Mouse (Mus musculus) embryo, embryonic 10.5 days (tissue): Measurements from ENCODE around the gene Slc39a13.
"Not testable (repeated sequence)": the region's sequence is repeated elsewhere in the genome, so short reads cannot be mapped to it uniquely, and the experiment has no call there.

Experiments
- DNase-seq: peaks from one replicate; pipeline ENCODE4 v3.0.0-alpha.2; 2015; ENCODE audit warnings: low spot score

Gene Slc39a13

GRCm38 (mm10) chr2:91064211-91064610, 6.0 kb downstream of the Slc39a13 start:
- DNase-seq, result no peak

GRCm38 (mm10) chr2:91062779-91063606, 7.2 kb downstream of the Slc39a13 start:
- DNase-seq, result no peak

DNA sequence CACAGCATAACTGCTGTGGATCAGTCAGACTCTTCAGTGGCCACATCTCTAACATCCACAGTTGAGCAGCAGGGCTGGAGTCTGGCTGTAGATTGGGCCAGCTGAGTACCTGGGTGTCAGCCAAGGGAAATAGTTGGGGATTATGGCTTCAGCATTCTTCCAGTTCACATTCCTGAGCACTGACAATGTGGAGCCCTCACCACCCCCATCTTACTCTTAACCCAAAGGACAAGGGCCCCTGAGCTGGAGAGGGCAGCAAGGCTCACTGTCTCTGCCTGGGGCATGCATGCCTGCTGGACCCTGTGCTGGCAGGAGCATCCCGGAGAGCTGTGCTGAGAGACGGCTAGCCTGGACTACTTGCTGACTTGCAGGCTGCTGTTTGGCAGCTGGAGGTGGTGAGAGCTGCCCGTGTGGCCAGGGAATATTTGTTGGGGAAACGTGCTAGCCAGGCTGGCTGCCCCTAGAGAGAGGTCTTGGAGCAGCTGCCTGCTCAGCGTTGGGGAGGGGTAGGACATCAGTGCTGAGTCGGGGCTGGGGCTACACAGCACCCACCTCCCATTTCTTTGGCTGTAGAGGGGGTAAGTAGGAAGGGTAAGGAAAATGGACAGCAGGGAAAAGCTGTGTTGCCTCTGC, 8.3 kb downstream of the Slc39a13 start:
- no peak for DNase-seq

- peak; percentile 70 for DNase-seq
Observed at GRCm38 (mm10) chr2:91060544-91061355, 9.5 kb downstream of the Slc39a13 start.

GRCm38 (mm10) chr2:91059376-91059775, 10.8 kb downstream of the Slc39a13 start:
- no peak for DNase-seq

GRCm38 (mm10) chr2:91058435-91058834, 11.8 kb downstream of the Slc39a13 start:
- no peak for DNase-seq

DNA sequence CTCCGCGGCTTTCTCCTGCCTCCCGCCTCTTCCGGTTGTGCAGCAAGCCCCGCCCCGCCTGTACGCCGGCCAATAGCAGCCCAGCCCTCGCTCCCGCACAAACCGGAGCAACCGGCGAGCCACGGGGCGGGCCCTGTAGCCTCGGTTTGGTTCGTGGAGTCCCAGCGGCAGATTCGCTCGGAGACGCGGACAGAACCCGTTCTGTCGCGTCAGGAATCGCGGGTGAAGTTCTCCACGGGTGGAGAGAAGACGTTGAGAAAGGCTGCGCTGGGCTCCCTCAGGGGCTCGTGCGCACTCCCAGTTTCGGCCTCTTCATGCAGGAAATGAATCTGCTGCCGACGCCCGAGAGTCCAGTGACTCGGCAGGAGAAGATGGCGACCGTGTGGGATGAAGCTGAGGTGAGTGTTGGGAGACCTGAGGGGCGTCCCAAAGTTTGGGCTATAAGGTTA, 16.3 kb downstream of the Slc39a13 start, which contains the start of gene Psmc3:
Psmc3 (plus strand) TSS at position 76 of the 449 bp plus-strand sequence.
- DNase-seq, result peak; percentile 97

- DNase-seq, result no peak
Observed at GRCm38 (mm10) chr2:91053181-91053933, 16.9 kb downstream of the Slc39a13 start.

DNA sequence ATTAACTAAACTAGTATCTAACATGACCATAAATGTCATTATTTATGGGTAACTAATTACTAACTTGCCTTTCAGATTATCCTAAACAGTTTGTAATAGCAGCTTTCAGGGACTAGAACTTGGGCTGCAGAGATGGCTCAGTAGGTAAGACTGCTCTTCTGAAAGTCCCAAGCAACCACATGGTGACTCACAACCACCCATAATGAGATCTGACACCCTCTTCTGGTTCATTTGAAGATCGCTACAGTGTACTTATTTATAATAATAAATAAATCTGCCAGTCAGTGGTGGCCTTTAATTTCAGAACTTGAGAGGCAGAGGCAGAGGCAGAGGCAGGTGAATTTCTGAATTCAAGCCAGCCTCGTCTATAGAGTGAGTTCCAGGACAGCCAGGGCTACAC, 17.5 kb downstream of the Slc39a13 start:
- no peak for DNase-seq

DNA sequence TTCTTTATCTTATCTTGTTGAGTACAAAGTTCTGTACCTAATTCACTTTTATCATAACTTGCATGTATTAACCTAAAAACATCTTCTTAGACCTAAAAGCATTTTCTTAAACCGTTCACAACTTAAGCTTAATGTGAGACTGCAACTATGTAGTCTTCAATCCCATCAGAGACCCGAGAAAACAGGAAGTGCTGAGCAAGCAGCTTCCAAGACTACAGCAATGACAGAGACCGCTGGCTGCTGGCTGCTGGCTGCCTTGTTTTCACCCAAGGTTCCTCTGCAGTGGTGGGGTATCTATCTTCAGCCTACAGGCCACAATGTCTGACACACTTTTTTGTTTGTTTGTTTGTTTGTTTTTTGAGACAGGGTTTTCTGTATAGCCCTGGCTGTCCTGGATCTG, 18.3 kb downstream of the Slc39a13 start:
- no peak for DNase-seq

DNA sequence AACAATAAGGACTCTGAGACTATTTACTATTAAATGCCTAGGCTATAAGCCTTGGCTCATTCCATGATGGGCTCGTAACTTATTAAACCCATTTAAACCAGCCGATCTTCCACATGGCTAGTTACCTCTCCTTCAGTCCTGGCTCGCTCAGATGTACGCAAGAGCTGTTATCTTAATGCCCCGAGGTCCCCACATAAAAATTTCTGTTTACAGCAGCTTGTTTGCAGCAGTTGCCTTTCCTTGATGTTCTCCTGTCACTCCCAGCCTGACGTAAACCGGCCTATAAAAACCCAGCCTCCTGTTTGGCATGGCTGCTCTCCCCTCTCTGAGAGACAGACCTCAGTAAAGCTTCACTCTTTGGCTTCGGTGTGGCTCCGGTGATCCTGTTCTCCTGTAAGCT, 22.9 kb downstream of the Slc39a13 start:
- DNase-seq, result no peak

DNA sequence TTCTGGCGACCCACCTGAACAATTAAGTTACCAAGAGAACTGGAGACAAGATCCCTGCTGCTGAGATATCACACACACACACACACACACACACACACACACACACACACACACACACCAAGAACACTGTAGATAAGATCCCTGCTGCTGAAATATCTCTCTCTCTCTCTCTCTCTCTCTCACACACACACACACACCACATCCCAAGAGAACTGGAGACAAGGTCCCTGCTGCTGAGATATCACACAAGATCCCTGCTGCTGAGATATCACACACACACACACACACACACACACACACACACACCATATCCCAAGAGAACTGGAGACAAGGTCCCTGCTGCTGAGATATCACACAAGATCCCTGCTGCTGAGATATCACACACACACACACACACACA, 24.4 kb downstream of the Slc39a13 start:
- not testable (repeated sequence) for DNase-seq

DNA sequence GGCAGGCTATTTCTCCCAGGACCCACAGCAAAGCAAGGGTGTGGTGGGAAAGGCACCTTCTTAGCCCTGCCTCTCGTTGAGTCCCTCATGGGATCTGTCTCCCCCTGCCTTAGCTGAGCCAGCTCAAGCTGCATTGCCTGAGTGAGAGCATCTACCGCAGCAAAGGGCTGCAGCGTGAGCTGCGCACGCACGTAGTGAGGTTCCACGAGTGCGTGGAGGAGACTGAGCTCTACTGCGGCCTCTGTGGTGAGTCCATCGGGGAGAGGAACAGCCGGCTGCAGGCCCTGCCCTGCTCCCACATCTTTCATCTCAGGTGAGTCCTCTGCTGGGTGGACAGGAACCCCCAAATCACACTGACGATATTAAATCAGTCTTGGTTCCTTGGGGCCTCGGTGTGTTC, 25.5 kb downstream of the Slc39a13 start:
- no peak for DNase-seq

DNA sequence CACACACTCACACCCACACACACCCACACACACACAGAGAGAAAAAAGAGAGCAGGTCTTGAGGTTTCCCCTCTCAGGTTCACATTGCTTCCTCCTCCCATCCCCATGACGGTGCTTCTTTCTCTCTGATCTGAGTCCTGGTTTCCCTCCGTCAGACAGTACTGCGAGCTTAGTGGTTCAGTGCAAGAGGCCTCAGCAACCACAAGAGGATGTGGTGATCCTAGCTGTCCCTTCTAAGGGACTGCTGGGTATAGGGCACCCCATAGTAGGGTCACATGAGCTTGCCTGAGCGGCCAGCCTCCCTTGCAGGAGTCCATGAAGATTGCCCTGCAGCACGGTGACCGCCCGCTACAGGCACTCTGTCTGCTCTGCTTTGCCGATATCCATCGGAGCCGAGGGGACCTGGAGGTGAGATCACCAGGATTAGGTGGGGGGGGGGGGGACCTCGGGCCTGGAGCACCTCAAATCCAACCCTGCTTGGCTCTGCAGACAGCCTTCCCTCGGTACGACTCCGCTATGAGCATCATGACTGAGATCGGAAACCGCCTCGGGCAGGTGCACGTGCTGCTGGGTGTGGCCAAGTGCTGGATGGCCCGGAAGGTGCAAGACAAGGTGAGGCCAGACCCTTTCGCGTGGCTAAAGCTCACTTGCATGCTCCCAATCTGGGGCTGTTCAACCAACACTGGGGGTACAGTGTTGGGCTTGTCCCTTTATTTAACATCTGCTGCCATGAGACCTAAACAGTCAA, 27.4 kb downstream of the Slc39a13 start:
- DNase-seq, result no peak

DNA sequence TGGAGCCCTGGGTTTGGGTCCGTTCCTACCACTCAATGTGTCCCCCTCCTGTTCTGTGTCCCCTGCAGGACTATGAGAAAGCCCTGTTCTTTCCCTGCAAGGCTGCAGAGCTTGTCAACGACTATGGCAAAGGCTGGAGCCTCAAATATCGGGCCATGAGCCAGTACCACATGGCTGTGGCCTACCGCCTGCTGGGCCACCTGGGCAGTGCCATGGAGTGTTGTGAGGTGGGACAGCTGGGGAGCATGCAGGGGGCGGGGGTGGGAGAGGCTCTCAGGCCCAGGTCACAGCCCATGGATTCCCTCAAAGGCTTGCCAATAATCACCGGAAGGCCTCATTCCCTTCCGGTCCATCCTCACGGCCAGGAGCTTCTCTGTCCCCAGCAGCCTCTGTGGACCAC, 28.4 kb downstream of the Slc39a13 start:
- DNase-seq, result no peak

DNA sequence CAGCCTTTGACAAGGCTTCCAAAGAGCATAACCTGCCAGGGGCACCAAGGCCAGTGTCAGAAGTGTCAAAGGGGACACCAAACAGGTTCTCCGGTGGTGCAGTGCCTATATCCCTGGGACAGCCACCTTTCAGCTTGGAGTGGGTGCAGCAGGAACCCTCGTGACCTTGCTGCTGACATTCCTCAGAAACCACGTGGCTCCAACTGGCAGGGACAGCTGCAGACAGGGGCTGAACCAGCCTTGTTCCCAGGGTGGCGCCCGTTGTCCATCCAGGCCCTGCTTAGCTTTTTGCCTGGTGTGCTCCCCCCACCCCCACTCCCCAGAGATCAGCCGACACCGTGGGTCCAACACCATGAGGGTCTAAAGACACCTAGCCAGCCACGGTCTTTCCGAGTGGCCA, 34.8 kb downstream of the Slc39a13 start, which contains the start of gene Rapsn:
Rapsn (plus strand) TSS at position 236 of the 400 bp plus-strand sequence.
- no peak for DNase-seq

GRCm38 (mm10) chr2:91033000-91033399, 37.2 kb downstream of the Slc39a13 start:
- peak; percentile 52 for DNase-seq

DNA sequence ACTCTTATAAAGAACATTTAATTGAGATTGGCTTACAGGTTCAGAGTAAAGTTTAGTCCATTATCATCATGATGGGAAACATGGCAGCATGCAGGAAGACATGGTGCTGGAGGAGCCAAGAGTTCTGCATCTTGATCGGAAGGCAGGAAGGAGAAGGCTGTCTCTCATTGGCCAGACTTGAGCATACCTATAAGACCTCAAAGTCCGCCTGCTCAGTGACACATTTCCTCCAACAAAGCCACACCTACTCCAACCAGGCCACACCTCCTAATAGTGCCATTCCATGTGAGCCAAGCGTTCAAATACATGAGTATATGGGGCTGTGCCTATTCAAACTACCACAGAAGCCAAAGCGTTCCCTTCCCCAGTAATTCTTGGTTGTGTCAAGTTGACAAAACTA, 39.0 kb downstream of the Slc39a13 start:
- no peak for DNase-seq

GRCm38 (mm10) chr2:91027391-91028214, 42.6 kb downstream of the Slc39a13 start:
- DNase-seq, result no peak

DNA sequence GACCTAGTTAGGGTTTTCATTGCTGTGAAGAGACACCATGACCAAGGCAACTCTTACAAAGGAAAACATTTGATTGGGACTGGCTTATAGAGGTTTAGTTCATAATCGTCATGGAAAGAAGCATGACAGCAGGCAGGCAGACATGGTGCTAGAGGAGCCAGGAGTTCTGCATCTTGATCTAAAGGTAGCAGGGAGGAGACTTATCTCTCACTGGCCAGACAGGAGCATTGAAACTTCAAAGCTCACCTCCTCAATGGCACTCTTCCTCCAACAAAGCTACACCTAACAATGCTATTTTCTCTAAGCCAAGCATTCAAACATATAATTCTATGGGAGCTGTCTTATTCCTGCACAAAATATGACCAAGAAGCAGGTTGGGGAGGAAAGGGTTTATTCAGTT, 43.7 kb downstream of the Slc39a13 start:
- DNase-seq, result no peak
